Mouse (Mus musculus): ENCODE measurements around the gene Polr2l. TPM values are rescaled to one million over a fixed set of nuclear protein-coding genes. Genes with fewer than 3 reads are reported as not detected.

Gene Polr2l
- polyA plus RNA-seq, 1 experiment from 2014 or later: 57.1 TPM

- H3K9me3 ChIP-seq (ENCODE audit: control insufficient read depth, low read length): no peaks in the 10 kb centered on the region
- 0 out of 2 replicates have a peak overlapping the region, but pooled peaks have one; percentile 15 for H3K27ac ChIP-seq (ENCODE audit: low read length)
- no peak overlapping the region for H3K4me3 ChIP-seq (ENCODE audit: low read length)
- peaks cover 40% of the 10 kb centered on the region for H3K4me1 ChIP-seq (ENCODE audit: control insufficient read depth, insufficient read depth, low read length)
- no peak overlapping the region for H3K4me2 ChIP-seq (ENCODE audit: low read depth, low read length)
- no peaks in the 10 kb centered on the region for H3K27me3 ChIP-seq (replicated peaks; ENCODE audit: control insufficient read depth, insufficient read depth, low read length)
- peaks cover 7% of the 10 kb centered on the region; the same call in 1 of the 2 replicates for H3K36me3 ChIP-seq (ENCODE audit: control insufficient read depth, insufficient read depth, low read length)
- ATAC-seq: no peak
- 89% methylated on average over 1 of the region's 1 CpGs for WGBS
- no peak overlapping the region for H3K9ac ChIP-seq (ENCODE audit: low read depth, low read length)
These were observed 3.7 kb downstream of the Polr2l start for GRCm38 (mm10) chr7:141471236-141471635.

GRCm38 (mm10) chr7:141470637-141470944, 4.3 kb downstream of the Polr2l start:
- Histone ChIP-seq H3K9me3 (ENCODE audit: control insufficient read depth, low read length) (no peaks in the 10 kb centered on the region), H3K9ac (ENCODE audit: low read depth, low read length) (no peak overlapping the region), H3K4me3 (ENCODE audit: low read length) (no peak overlapping the region), H3K4me1 (ENCODE audit: control insufficient read depth, insufficient read depth, low read length) (peaks cover 34% of the 10 kb centered on the region), H3K27ac (ENCODE audit: low read length) (no peak overlapping the region), H3K4me2 (ENCODE audit: low read depth, low read length) (no peak overlapping the region), H3K27me3 (replicated peaks; ENCODE audit: control insufficient read depth, insufficient read depth, low read length) (no peaks in the 10 kb centered on the region), H3K36me3 (ENCODE audit: control insufficient read depth, insufficient read depth, low read length) (peaks cover 7% of the 10 kb centered on the region; the same call in 1 of the 2 replicates)
- no peak for ATAC-seq
- WGBS: 87% methylated on average over 10 of the region's 10 CpGs

DNA sequence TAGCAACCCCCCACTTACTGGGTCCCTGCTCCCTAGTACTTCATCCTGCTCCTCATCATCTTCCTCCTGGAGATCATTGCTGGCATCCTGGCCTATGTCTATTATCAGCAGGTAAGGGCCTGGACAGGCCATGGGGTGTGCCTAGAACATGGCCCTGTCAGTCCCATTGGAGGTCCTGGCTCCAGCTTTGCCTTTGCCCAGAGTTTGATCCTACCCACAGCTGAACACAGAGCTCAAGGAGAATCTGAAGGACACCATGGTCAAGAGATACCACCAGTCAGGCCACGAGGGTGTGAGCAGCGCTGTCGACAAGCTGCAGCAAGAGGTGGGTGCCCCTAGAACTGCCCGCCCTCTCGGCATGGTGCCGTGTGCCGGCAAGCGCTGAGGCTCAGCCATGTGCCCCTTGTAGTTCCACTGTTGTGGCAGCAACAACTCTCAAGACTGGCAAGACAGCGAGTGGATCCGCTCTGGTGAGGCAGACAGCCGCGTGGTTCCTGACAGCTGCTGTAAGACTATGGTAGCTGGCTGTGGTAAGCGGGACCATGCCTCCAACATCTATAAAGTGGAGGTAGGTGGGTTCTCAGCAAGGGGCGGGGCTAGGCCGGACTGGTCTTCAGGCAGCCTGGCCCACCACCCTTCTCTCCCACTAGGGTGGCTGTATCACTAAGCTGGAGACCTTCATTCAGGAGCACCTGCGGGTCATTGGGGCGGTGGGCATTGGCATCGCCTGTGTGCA, 4.9 kb downstream of the Polr2l start:
- H3K4me2 ChIP-seq (ENCODE audit: low read depth, low read length): no peak overlapping the region
- WGBS: 90% methylated on average over 18 of the region's 18 CpGs
- no peak overlapping the region for H3K4me3 ChIP-seq (ENCODE audit: low read length)
- H3K4me1 ChIP-seq (ENCODE audit: control insufficient read depth, insufficient read depth, low read length): peaks cover 33% of the 10 kb centered on the region
- 0 out of 2 replicates have a peak, but pooled peaks cover 4% of the 10 kb centered on the region for H3K27me3 ChIP-seq (replicated peaks; ENCODE audit: control insufficient read depth, insufficient read depth, low read length)
- no peak overlapping the region for H3K27ac ChIP-seq (ENCODE audit: low read length)
- no peaks in the 10 kb centered on the region for H3K9me3 ChIP-seq (ENCODE audit: control insufficient read depth, low read length)
- H3K36me3 ChIP-seq (ENCODE audit: control insufficient read depth, insufficient read depth, low read length): peaks cover 7% of the 10 kb centered on the region; the same call in 1 of the 2 replicates
- no peak overlapping the region for H3K9ac ChIP-seq (ENCODE audit: low read depth, low read length)
- no peak for ATAC-seq

DNA sequence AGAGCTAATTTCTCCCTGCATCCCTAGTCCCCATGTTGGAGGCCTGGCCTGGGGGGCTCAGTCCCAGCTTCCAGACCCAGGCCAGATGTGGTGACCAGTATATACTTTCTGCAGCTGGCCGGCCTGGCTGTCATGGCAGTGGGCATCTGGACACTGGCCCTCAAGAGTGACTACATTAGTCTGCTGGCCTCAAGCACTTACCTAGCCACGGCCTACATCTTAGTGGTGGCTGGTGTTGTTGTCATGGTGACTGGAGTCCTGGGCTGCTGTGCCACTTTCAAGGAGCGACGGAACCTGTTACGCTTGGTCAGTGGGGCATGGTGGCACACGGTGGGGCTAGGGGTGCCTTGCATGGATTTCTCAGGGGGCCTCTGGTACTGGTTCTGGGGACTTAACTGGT, 5.6 kb downstream of the Polr2l start:
- H3K9ac ChIP-seq (ENCODE audit: low read depth, low read length): peak overlapping the region; percentile 92
- H3K27ac ChIP-seq (ENCODE audit: low read length): peak overlapping the region; percentile 78
- peaks cover 7% of the 10 kb centered on the region; the same call in 1 of the 2 replicates for H3K27me3 ChIP-seq (replicated peaks; ENCODE audit: control insufficient read depth, insufficient read depth, low read length)
- 86% methylated on average over 6 of the region's 6 CpGs for WGBS
- H3K36me3 ChIP-seq (ENCODE audit: control insufficient read depth, insufficient read depth, low read length): peaks cover 7% of the 10 kb centered on the region; the same call in 1 of the 2 replicates
- H3K4me2 ChIP-seq (ENCODE audit: low read depth, low read length): peak overlapping the region; percentile 82
- peaks cover 33% of the 10 kb centered on the region for H3K4me1 ChIP-seq (ENCODE audit: control insufficient read depth, insufficient read depth, low read length)
- H3K4me3 ChIP-seq (ENCODE audit: low read length): peak overlapping the region; percentile 85
- ATAC-seq: no peak
- no peaks in the 10 kb centered on the region for H3K9me3 ChIP-seq (ENCODE audit: control insufficient read depth, low read length)

DNA sequence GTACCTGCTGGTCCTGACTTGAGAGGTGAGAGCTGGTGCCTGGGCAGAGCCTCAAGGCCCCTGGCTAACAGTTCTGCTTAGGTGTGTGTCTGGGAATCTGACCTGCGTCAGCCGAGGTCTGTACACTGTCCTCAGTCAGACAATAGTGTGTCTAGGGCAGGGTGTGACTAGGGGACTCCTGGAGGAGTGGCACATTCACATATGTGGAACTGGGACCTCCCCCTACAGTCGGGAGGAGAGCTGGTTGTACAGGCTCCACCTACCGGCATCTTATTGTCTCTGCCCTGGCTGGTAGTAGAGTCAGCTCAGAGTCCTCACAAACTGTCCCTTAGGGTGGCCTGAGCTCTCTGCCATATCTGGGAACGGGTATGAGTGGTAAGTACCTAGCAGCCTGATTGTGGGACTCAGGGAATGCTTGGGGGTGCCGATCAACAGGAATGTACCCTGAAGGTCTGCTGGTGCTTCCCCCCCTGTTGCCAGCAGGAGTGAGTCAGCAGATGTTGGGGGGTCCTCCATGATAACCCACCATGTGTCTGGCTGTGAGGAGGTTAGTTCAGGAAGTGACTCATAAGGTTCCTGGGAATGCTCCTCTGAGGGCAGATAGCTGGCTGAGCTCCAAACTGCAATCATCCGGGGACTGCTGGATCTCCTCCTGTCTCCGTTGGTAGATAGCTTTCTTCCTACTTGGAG, 6.3 kb downstream of the Polr2l start:
- H3K4me3 ChIP-seq (ENCODE audit: low read length): peak overlapping the region; percentile 85
- ATAC-seq: peak; percentile 82
- H3K4me1 ChIP-seq (ENCODE audit: control insufficient read depth, insufficient read depth, low read length): peaks cover 26% of the 10 kb centered on the region
- H3K9me3 ChIP-seq (ENCODE audit: control insufficient read depth, low read length): no peaks in the 10 kb centered on the region
- H3K4me2 ChIP-seq (ENCODE audit: low read depth, low read length): peak overlapping the region; percentile 82
- 6% methylated on average over 8 of the region's 8 CpGs for WGBS
- peak overlapping the region; percentile 78 for H3K27ac ChIP-seq (ENCODE audit: low read length)
- peaks cover 14% of the 10 kb centered on the region for H3K27me3 ChIP-seq (replicated peaks; ENCODE audit: control insufficient read depth, insufficient read depth, low read length)
- H3K9ac ChIP-seq (ENCODE audit: low read depth, low read length): peak overlapping the region; percentile 92
- H3K36me3 ChIP-seq (ENCODE audit: control insufficient read depth, insufficient read depth, low read length): peaks cover 7% of the 10 kb centered on the region; the same call in 1 of the 2 replicates

DNA sequence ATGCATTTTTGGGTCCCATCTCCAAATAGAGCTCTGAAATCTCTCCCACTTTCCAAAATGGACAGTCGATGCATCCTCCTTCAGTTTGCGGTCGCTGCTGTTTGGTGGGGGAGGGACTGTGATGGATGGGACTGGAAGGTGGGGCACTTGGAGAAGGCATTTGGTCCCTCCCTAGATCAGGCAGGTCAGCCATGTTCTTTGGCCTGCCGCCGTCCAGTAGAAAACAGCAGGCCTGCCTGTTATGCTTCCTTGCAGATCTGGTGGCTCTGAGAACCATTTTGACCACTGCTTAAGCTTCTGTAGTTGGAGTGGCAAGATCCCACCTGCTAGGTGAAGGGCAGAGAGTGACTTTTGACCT, 6.8 kb downstream of the Polr2l start:
- peak; percentile 12; the same call in 1 of the 2 replicates for ATAC-seq
- WGBS: 13% methylated on average over 5 of the region's 5 CpGs
- Histone ChIP-seq H3K9ac (ENCODE audit: low read depth, low read length) (peak overlapping the region; percentile 92), H3K27ac (ENCODE audit: low read length) (peak overlapping the region; percentile 78), H3K36me3 (ENCODE audit: control insufficient read depth, insufficient read depth, low read length) (peaks cover 7% of the 10 kb centered on the region; the same call in 1 of the 2 replicates), H3K4me2 (ENCODE audit: low read depth, low read length) (peak overlapping the region; percentile 82), H3K4me1 (ENCODE audit: control insufficient read depth, insufficient read depth, low read length) (peaks cover 22% of the 10 kb centered on the region), H3K4me3 (ENCODE audit: low read length) (peak overlapping the region; percentile 85), H3K9me3 (ENCODE audit: control insufficient read depth, low read length) (no peaks in the 10 kb centered on the region), H3K27me3 (replicated peaks; ENCODE audit: control insufficient read depth, insufficient read depth, low read length) (peaks cover 17% of the 10 kb centered on the region)

- Histone ChIP-seq H3K36me3 (ENCODE audit: control insufficient read depth, insufficient read depth, low read length) (peaks cover 7% of the 10 kb centered on the region; the same call in 1 of the 2 replicates), H3K4me3 (ENCODE audit: low read length) (peak within 1 kb of the TSS; percentile 85), H3K27ac (ENCODE audit: low read length) (peak within 1 kb of the TSS; percentile 78), H3K4me2 (ENCODE audit: low read depth, low read length) (peak within 1 kb of the TSS; percentile 82), H3K4me1 (ENCODE audit: control insufficient read depth, insufficient read depth, low read length) (peaks cover 23% of the 10 kb centered on the region), H3K27me3 (replicated peaks; ENCODE audit: control insufficient read depth, insufficient read depth, low read length) (peaks cover 20% of the 10 kb centered on the region), H3K9me3 (ENCODE audit: control insufficient read depth, low read length) (no peaks in the 10 kb centered on the region), H3K9ac (ENCODE audit: low read depth, low read length) (peak within 1 kb of the TSS; percentile 92)
- under 1% methylated on average over 50 of the region's 52 CpGs for WGBS
- peak; percentile 81 for ATAC-seq
These were observed 7.5 kb downstream of the Polr2l start, which contains the start of gene Cd151 for GRCm38 (mm10) chr7:141467230-141468030. Gene Cd151 (plus strand): TSS chr7:141467392.

GRCm38 (mm10) chr7:141466607-141467148, 8.3 kb downstream of the Polr2l start:
- ATAC-seq: no peak
- Histone ChIP-seq H3K4me1 (ENCODE audit: control insufficient read depth, insufficient read depth, low read length) (peaks cover 29% of the 10 kb centered on the region), H3K9ac (ENCODE audit: low read depth, low read length) (peak overlapping the region; percentile 92), H3K36me3 (ENCODE audit: control insufficient read depth, insufficient read depth, low read length) (peaks cover 7% of the 10 kb centered on the region; the same call in 1 of the 2 replicates), H3K27ac (ENCODE audit: low read length) (peak overlapping the region; percentile 78; the same call in 1 of the 2 replicates), H3K4me3 (ENCODE audit: low read length) (peak overlapping the region; percentile 85), H3K9me3 (ENCODE audit: control insufficient read depth, low read length) (no peaks in the 10 kb centered on the region), H3K4me2 (ENCODE audit: low read depth, low read length) (peak overlapping the region; percentile 82), H3K27me3 (replicated peaks; ENCODE audit: control insufficient read depth, insufficient read depth, low read length) (peaks cover 20% of the 10 kb centered on the region)
- 59% methylated on average over 10 of the region's 10 CpGs for WGBS
